Mouse (Mus musculus) naive thymus-derived CD4-positive, alpha-beta T cell, adult 2 months (primary cell): ENCODE measurements around the gene Hoxc13.

ENCODE experiments used
- DNase-seq: peaks from one replicate; pipeline ENCODE4 v3.0.0-alpha.2; 2011; ENCODE audit warnings: low read depth

The Hoxc13 gene

DNA sequence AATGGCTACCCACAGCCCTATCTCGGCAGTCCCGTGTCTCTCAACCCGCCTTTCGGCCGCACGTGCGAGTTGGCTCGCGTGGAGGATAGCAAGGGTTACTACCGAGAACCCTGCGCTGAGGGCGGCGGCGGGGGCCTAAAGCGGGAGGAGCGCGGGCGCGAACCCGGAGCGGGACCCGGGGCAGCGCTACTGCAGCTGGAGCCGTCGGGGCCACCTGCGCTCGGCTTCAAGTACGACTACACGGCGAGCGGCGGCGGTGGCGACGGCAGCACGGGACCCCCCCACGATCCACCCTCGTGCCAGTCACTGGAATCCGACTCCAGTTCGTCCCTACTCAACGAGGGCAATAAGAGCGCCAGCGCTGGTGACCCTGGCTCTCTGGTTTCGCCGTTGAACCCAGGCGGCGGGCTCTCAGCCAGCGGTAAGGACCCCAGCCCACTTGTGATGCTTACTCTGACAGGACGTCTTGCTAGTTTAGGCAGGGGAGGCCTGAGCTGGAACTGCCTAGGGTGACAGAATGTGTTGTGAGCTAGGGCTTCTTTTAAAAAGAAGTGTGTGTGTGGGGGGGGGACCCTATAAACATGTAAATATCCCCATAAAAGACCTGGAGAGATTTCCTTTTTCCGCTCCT is 16.2 kb downstream of the Hoxc13 start:
- DNase-seq, result no peak

DNA sequence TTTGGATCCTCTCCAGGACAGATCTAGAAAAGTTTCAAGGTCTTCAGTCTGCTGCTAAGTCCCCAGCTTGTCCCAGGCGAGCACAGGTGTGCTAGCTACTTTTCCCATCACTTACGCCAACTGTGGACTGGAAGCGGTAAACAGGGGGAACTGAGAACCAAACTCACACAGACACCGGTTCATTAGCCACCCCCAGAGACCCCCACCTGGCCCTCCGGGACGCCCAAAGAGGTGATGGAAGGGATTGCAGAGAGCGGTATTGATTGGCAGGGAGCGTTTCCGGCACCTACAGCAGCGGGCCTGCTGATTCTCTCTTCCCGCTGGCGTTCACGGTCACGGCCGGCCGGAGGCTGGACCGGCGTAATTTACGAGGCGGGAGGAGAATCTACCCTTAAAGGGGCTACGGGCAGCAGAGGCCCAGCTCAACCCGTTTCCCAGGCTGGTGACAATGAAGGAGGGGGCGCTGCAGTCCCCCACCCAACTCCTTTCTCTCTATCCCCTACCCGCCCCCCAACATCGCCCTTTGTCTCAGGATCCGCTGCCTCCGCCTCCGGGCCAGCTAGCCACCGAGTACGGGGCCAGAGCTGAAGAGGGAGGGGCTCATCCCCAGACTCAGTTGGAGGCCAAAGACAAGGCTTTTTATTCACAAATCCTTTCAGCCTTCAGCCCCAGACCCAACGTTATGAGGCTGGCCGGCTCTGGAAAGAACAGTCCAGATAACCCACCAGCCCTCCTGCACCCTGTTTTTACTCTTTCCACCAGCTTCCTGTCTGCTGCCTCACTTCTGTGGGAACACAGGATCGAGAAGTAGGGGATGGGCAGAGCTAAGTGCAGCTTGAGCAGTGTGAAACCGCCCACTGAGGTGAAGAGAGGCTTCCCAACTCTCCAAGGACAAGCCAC is 18.6 kb downstream of the Hoxc13 start:
- DNase-seq, result no peak

DNA sequence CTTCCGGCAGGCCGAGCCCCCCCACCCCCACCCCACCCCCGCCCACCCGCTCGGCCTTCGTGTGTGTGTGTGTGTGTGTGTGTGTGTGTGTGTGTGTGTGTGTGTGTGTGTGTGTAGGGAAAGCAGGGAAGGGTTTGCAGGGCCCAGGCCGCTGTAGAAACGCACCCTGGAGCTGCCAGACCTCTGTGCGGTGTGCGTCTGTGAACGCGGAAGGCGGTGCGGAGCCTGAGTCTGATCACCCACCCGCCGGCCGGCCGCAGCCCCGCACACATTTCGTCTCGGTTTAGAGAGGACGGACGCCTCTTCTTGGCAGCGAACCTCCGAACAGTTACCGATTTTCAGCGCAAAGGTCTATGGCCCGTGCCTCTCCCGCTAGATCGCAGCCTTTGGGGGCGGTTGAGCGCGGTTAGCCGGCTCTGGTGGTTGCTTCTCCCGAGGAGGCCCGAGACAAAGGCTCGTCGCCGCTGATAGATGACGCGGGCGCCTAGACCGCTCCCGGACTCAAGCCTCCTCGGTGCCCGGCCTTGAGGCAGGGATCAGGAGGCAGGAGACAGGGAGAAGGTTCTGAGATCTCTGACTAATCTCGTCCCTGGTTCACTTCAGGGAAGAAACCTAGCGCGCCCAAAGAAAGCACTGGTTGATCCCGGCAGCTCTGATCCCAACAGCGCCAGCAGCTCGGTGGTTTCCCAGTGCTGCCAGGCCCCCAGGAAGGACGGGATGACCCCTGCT is 22.0 kb downstream of the Hoxc13 start:
- no peak for DNase-seq

- DNase-seq, result no peak
Observed at GRCm38 (mm10) chr15:102943468-102943813, 22.5 kb downstream of the Hoxc13 start.

DNA sequence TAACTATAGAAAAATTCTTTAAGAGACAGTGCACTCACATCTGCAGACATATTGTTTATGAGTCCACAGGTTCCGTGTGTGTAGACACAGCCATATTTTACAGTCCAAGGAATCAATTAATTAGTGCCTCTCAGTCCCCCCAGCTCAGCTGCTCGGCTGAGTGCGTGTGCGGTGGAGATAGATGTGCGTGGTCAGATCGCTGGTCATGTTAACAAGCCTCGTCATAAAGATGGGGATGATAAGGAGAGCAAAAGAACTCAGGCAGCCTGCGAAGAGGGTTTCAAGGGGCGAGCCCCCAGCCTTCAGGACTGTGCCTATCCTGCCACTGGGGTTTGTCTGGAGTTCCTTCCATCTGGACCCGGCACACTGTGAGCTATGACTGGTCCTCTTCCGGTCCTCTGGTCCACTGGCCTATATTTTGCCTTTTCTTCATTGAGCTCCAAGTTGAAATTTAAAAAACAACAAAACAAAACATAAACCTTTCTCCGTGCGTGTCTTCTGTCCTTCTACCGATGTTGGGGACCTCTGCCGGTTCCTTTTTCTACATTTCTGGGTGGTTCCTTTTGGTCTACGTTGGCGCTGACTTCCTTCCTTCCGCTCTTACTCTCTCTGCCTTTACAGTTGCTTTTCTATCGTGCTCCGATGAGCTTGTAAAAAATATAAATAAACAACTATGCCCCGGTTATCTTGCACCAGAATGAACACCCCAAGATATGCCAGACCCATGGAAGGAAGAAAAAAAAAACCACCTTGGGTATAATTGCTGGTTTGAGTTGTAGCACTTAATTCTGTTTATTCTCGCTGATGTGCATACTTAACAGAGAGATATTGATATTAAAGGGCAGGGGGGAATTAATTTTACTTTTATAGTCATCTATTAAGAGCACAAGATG is 24.5 kb downstream of the Hoxc13 start:
- DNase-seq, result no peak

DNA sequence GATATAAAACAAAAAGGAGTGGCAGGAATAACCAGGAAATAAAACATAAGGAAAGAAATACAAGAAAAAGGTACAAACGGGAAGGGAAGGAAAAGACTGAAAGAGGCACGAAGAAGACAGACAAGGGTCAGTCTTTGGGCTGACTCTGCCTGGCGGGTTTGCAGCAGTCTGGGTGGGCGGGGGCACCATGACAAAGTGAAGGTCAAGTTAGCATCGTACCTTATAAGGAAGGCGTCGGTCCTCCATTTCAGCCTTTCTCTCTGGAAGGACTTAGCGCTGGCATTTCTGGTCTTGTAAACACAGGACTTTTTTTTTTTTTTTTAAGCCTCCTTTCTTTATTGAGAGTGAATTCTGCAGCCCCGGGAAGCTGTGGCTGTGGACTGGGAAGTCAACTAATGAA is 26.4 kb downstream of the Hoxc13 start:
- no peak for DNase-seq

- DNase-seq, result no peak
Observed at GRCm38 (mm10) chr15:102948842-102949241, 27.9 kb downstream of the Hoxc13 start.

DNA sequence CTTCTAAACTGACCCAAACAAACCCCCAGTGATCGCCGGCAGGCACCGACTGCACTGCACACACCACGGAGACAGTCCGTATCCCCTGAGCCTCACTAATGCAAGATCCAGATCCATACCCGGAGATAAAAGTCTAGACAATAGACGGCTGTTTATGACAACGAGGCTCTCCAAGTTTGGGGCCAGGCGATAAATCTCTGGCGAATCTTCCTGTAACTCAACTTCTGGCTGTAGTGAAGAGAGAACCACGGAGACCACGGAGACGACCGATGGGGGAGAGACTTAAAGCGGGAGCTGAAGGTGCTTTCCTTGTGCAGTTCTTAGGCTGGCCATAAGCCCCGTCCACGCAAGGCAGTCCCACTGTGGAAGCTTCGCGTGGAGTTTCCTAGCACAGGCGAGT is 28.8 kb downstream of the Hoxc13 start:
- DNase-seq, result no peak

- no peak for DNase-seq
Observed at GRCm38 (mm10) chr15:102950877-102951276, 30.0 kb downstream of the Hoxc13 start.

DNA sequence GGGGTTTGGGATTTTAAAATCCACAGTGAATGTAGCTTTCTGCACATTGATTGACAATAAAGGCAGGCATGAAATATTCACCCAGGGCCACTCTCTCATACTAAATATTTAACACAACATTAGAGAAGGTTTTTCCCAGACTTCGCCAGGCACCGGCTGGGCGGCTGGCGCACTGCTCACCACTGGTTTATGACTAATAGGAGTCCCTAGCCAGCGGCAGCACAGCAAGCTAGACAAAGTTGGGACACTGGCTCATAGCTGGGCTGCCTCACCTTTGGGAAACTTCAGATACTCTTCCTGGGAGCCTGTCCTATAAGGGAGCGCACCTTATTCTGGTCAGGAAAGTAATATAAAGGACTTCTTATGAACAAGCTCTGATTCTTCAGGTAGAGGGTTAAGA is 32.7 kb downstream of the Hoxc13 start:
- DNase-seq, result no peak

- no peak for DNase-seq
Observed at GRCm38 (mm10) chr15:102954192-102955006, 33.5 kb downstream of the Hoxc13 start, which contains the start of gene Hoxc11. Gene Hoxc11 (plus strand): TSS chr15:102954427.

GRCm38 (mm10) chr15:102955007-102955382 is 34.1 kb downstream of the Hoxc13 start:
- DNase-seq, result no peak

GRCm38 (mm10) chr15:102955833-102956640 is 35.1 kb downstream of the Hoxc13 start:
- no peak for DNase-seq

- no peak for DNase-seq
Observed at GRCm38 (mm10) chr15:102956906-102957305, 36.0 kb downstream of the Hoxc13 start.

- DNase-seq, result no peak
Observed at GRCm38 (mm10) chr15:102959663-102960191, 38.8 kb downstream of the Hoxc13 start.

- DNase-seq, result no peak
Observed at GRCm38 (mm10) chr15:102961728-102962127, 40.8 kb downstream of the Hoxc13 start.

GRCm38 (mm10) chr15:102962492-102962891 is 41.6 kb downstream of the Hoxc13 start:
- no peak for DNase-seq

GRCm38 (mm10) chr15:102963259-102963658 is 42.4 kb downstream of the Hoxc13 start:
- no peak for DNase-seq

DNA sequence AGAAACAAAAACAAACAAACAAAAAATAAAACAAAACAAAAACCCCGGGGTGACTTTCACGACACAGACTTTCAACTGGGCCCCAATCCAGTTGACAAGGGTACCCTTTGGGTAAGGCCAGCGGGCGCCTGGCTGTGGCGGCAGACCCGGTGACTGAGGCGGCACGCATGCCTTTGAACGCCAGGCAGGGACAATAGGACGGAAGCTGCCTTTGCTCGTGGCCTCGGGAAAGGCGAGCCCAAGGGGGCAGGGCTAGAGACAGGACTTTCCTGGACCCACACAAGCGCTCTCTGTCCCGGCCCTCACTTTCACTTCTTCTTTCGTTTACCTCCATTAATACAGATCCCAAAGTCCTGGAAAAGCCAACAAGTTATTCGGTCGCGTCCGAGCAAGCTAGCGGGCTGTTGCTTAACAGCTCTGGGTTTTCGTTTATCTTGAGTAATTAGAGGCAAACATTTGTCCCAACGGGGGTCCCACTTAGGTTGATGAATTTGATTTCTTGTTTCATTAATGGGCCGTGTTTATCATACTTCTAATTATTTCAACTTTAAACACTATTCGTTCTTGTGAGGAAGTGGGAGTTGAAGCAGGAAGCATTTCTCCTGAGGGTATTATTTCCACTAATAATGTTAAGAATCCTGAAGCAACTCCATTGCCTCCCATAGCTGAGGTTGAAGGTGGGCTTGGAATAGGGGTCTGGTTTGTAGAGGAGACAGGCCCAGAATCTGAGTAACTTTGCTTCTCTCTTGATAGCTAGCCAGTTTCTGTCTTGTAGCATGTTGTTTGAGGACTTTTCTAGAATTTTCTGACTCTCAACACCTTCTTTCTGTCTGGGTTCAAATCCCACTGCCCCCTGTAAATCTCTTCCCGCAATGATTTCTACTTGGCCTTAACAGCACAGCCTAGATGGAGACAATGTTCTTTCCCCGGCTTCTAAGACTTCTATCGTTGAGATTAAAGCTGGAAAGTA is 43.1 kb downstream of the Hoxc13 start:
- no peak for DNase-seq
